Mouse (Mus musculus): ENCODE measurements around the gene Jph4. TPM values are rescaled to one million over a fixed set of nuclear protein-coding genes. Genes with fewer than 3 reads are reported as not detected.

The Jph4 gene
- polyA plus RNA-seq, 1 experiment = not detected

GRCm38 (mm10) chr14:55146829-55147401, 30.2 kb upstream of the Jph4 start:
- no peaks in the 10 kb centered on the region for H3K79me3 ChIP-seq (ENCODE audit: low read depth)
- no peak overlapping the region for H3K4me3 ChIP-seq (ENCODE audit: insufficient read depth, poor library complexity, severe bottlenecking)
- no peak overlapping the region for H3ac ChIP-seq (ENCODE audit: control insufficient read depth, insufficient read length, low read depth)
- TF ChIP-seq CTCF (IDR thresholded peaks at IDR 0.05; ENCODE audit: control insufficient read depth, insufficient read depth, insufficient read length) (no peak), CEBPB (IDR thresholded peaks at IDR 0.05; ENCODE audit: low read depth) (no peak), FOSL1 (IDR thresholded peaks at IDR 0.05; ENCODE audit: insufficient read depth, low read length, poor library complexity, severe bottlenecking) (no peak), USF1 (IDR thresholded peaks at IDR 0.05; ENCODE audit: low read depth) (no peak), MYOD1 (IDR thresholded peaks at IDR 0.05; ENCODE audit: control insufficient read depth, insufficient read length, low read depth) (no peak), MYOG (IDR thresholded peaks at IDR 0.05; ENCODE audit: control insufficient read depth, extremely low read depth, insufficient read length) (no peak), MAX (IDR thresholded peaks at IDR 0.05) (no peak)
- no peaks in the 10 kb centered on the region for H3K36me3 ChIP-seq (ENCODE audit: control insufficient read depth, insufficient read depth)
- H3K27me3 ChIP-seq (ENCODE audit: control insufficient read depth, insufficient read depth, insufficient read length) = peaks cover 39% of the 10 kb centered on the region
- no peaks in the 10 kb centered on the region for H3K79me2 ChIP-seq (ENCODE audit: control insufficient read depth, insufficient read depth)

- peaks cover 39% of the 10 kb centered on the region for H3K27me3 ChIP-seq (ENCODE audit: control insufficient read depth, insufficient read depth, insufficient read length)
- no peaks in the 10 kb centered on the region for H3K79me2 ChIP-seq (ENCODE audit: control insufficient read depth, insufficient read depth)
- H3K36me3 ChIP-seq (ENCODE audit: control insufficient read depth, insufficient read depth) = no peaks in the 10 kb centered on the region
- no peak overlapping the region for H3K4me3 ChIP-seq (ENCODE audit: insufficient read depth, poor library complexity, severe bottlenecking)
- TF ChIP-seq MAX (IDR thresholded peaks at IDR 0.05) (no peak), CEBPB (IDR thresholded peaks at IDR 0.05; ENCODE audit: low read depth) (no peak), MYOG (IDR thresholded peaks at IDR 0.05; ENCODE audit: control insufficient read depth, extremely low read depth, insufficient read length) (no peak), MYOD1 (IDR thresholded peaks at IDR 0.05; ENCODE audit: control insufficient read depth, insufficient read length, low read depth) (no peak), FOSL1 (IDR thresholded peaks at IDR 0.05; ENCODE audit: insufficient read depth, low read length, poor library complexity, severe bottlenecking) (no peak), USF1 (IDR thresholded peaks at IDR 0.05; ENCODE audit: low read depth) (no peak), CTCF (IDR thresholded peaks at IDR 0.05; ENCODE audit: control insufficient read depth, insufficient read depth, insufficient read length) (no peak)
- H3ac ChIP-seq (ENCODE audit: control insufficient read depth, insufficient read length, low read depth) = no peak overlapping the region
- no peaks in the 10 kb centered on the region for H3K79me3 ChIP-seq (ENCODE audit: low read depth)
These were observed 29.6 kb upstream of the Jph4 start for GRCm38 (mm10) chr14:55146324-55146723.

GRCm38 (mm10) chr14:55139313-55139712, 22.6 kb upstream of the Jph4 start:
- H3K27me3 ChIP-seq (ENCODE audit: control insufficient read depth, insufficient read depth, insufficient read length) = peaks cover 33% of the 10 kb centered on the region
- H3K79me2 ChIP-seq (ENCODE audit: control insufficient read depth, insufficient read depth) = no peaks in the 10 kb centered on the region
- no peaks in the 10 kb centered on the region for H3K36me3 ChIP-seq (ENCODE audit: control insufficient read depth, insufficient read depth)
- no peak overlapping the region for H3ac ChIP-seq (ENCODE audit: control insufficient read depth, insufficient read length, low read depth)
- H3K79me3 ChIP-seq (ENCODE audit: low read depth) = no peaks in the 10 kb centered on the region
- TF ChIP-seq MYOG (IDR thresholded peaks at IDR 0.05; ENCODE audit: control insufficient read depth, extremely low read depth, insufficient read length) = no peak
- no peak for TF ChIP-seq CEBPB (IDR thresholded peaks at IDR 0.05; ENCODE audit: low read depth)
- no peak for TF ChIP-seq MYOD1 (IDR thresholded peaks at IDR 0.05; ENCODE audit: control insufficient read depth, insufficient read length, low read depth)
- no peak for TF ChIP-seq CTCF (IDR thresholded peaks at IDR 0.05; ENCODE audit: control insufficient read depth, insufficient read depth, insufficient read length)
- TF ChIP-seq USF1 (IDR thresholded peaks at IDR 0.05; ENCODE audit: low read depth) = no peak
- TF ChIP-seq FOSL1 (IDR thresholded peaks at IDR 0.05; ENCODE audit: insufficient read depth, low read length, poor library complexity, severe bottlenecking) = no peak
- no peak for TF ChIP-seq MAX (IDR thresholded peaks at IDR 0.05)
- H3K4me3 ChIP-seq (ENCODE audit: insufficient read depth, poor library complexity, severe bottlenecking) = no peak overlapping the region

- Histone ChIP-seq H3K27me3 (ENCODE audit: control insufficient read depth, insufficient read depth, insufficient read length) (peaks cover 22% of the 10 kb centered on the region), H3K4me3 (ENCODE audit: insufficient read depth, poor library complexity, severe bottlenecking) (no peak overlapping the region), H3K79me3 (ENCODE audit: low read depth) (no peaks in the 10 kb centered on the region), H3K36me3 (ENCODE audit: control insufficient read depth, insufficient read depth) (no peaks in the 10 kb centered on the region), H3ac (ENCODE audit: control insufficient read depth, insufficient read length, low read depth) (no peak overlapping the region), H3K79me2 (ENCODE audit: control insufficient read depth, insufficient read depth) (no peaks in the 10 kb centered on the region)
- TF ChIP-seq FOSL1 (IDR thresholded peaks at IDR 0.05; ENCODE audit: insufficient read depth, low read length, poor library complexity, severe bottlenecking) = no peak
- TF ChIP-seq USF1 (IDR thresholded peaks at IDR 0.05; ENCODE audit: low read depth) = no peak
- no peak for TF ChIP-seq CTCF (IDR thresholded peaks at IDR 0.05; ENCODE audit: control insufficient read depth, insufficient read depth, insufficient read length)
These were observed 18.9 kb upstream of the Jph4 start for GRCm38 (mm10) chr14:55135676-55136075.

- H3K27me3 ChIP-seq (ENCODE audit: control insufficient read depth, insufficient read depth, insufficient read length) = peaks cover 16% of the 10 kb centered on the region
- H3K36me3 ChIP-seq (ENCODE audit: control insufficient read depth, insufficient read depth) = no peaks in the 10 kb centered on the region
- H3K79me3 ChIP-seq (ENCODE audit: low read depth) = no peaks in the 10 kb centered on the region
- H3K79me2 ChIP-seq (ENCODE audit: control insufficient read depth, insufficient read depth) = no peaks in the 10 kb centered on the region
- no peak for TF ChIP-seq MAX (IDR thresholded peaks at IDR 0.05)
- H3ac ChIP-seq (ENCODE audit: control insufficient read depth, insufficient read length, low read depth) = no peak overlapping the region
- H3K4me3 ChIP-seq (ENCODE audit: insufficient read depth, poor library complexity, severe bottlenecking) = no peak overlapping the region
These were observed 9.8 kb upstream of the Jph4 start for GRCm38 (mm10) chr14:55126521-55126920.

- H3K4me3 ChIP-seq (ENCODE audit: insufficient read depth, poor library complexity, severe bottlenecking) = no peak overlapping the region
These were observed 9.0 kb upstream of the Jph4 start for GRCm38 (mm10) chr14:55125711-55126110.

More at GRCm38 (mm10) chr14:55125711-55126110, 9.0 kb upstream of the Jph4 start:
- H3K27me3 ChIP-seq (ENCODE audit: control insufficient read depth, insufficient read depth, insufficient read length) = peaks cover 15% of the 10 kb centered on the region
- TF ChIP-seq USF1 (IDR thresholded peaks at IDR 0.05; ENCODE audit: low read depth) (no peak), MAX (IDR thresholded peaks at IDR 0.05) (no peak), MYOG (IDR thresholded peaks at IDR 0.05; ENCODE audit: control insufficient read depth, extremely low read depth, insufficient read length) (no peak), CEBPB (IDR thresholded peaks at IDR 0.05; ENCODE audit: low read depth) (no peak)
- H3K79me2 ChIP-seq (ENCODE audit: control insufficient read depth, insufficient read depth) = no peaks in the 10 kb centered on the region
- no peaks in the 10 kb centered on the region for H3K79me3 ChIP-seq (ENCODE audit: low read depth)
- H3ac ChIP-seq (ENCODE audit: control insufficient read depth, insufficient read length, low read depth) = no peak overlapping the region
- H3K36me3 ChIP-seq (ENCODE audit: control insufficient read depth, insufficient read depth) = no peaks in the 10 kb centered on the region
